Mouse (Mus musculus) monocyte, adult 59 days (primary cell): Measurements from ENCODE around the gene Tmem215. TPM values are rescaled to one million over a fixed set of nuclear protein-coding genes. Genes with fewer than 3 reads are reported as not detected.

Source experiments
- total RNA-seq, 2 experiments: library from RNA; stranded (reverse); gene quantifications; one replicate each; pipeline ENCODE4 v1.2.4; 2023

Gene Tmem215
- total RNA-seq: not detected

DNA sequence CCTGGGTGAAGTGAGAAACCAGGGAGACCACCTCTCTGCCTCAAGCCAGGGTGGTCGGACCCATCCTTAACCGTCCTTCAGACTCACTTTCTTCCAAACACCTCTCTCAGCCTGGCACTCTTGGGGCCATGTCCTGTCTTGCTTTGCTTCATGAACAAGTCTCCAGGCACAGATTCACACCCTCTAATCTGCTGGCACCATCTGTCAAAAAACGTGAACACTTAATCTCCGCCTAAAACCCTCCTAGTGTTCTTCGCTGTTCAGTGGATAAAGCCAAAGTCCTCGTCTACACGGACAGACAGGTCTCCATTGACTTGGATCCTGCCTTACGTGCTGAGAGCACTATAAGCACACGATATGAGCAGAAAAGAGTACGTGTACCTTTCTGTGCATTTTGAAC is at the start of gene Tmem215:
TSS of gene Tmem215 (plus strand) at position 301 of the 400 bp plus-strand sequence.

Other genes starting within 250 kb of the Tmem215 start
- 10 to 100 TPM; 34.4 to 42.5 TPM for gene Ddx58, start 232.4 kb upstream of the Tmem215 start, total RNA-seq
- 10 to 100 TPM; 24.1 to 31.8 TPM for gene Smim27, start 202.6 kb upstream of the Tmem215 start, total RNA-seq
- gene Topors, start 202.3 kb upstream of the Tmem215 start, total RNA-seq: 10 to 100 TPM; 22.3 to 23.2 TPM
- 10 to 100 TPM; 31.0 to 41.1 TPM for gene Ndufb6, start 192.8 kb upstream of the Tmem215 start, total RNA-seq
- gene Aptx, start 231.0 kb downstream of the Tmem215 start, total RNA-seq: 10 to 100 TPM; 11.9 to 15.8 TPM
- gene Dnaja1, start 250.0 kb downstream of the Tmem215 start, total RNA-seq: 100 to 1,000 TPM; 241 to 250 TPM